Mouse (Mus musculus) hindbrain, postnatal 0 days (tissue): ENCODE measurements around the gene Sik3. TPM values are rescaled to one million over a fixed set of nuclear protein-coding genes. Genes with fewer than 3 reads are reported as not detected.

Experiments
- ATAC-seq: fragments of 200-750 bp; cut with Nextera tagmentation; 2 replicates; pipeline ENCODE4 v1.8.0; 2017; ENCODE audit warnings: mild to moderate bottlenecking, moderate TSS enrichment, moderate library complexity
- DNase-seq: peaks from one replicate; pipeline ENCODE4 v3.0.0-alpha.2; 2015; ENCODE audit warnings: low spot score
- H3K27ac ChIP-seq: fragments of 300-500 bp; sonication (generic); 2 replicates; pipeline ENCODE4 v1.5.1; 2014; ENCODE audit warnings: mild to moderate bottlenecking
- H3K27me3 ChIP-seq: fragments of 300-500 bp; sonication (generic); 2 replicates; pipeline ENCODE4 v1.6.1; 2014; ENCODE audit warnings: low read length, mixed read lengths; ENCODE audit not compliant: insufficient read depth
- H3K36me3 ChIP-seq: fragments of 300-500 bp; sonication (generic); 2 replicates; pipeline ENCODE4 v1.6.1; 2014; ENCODE audit warnings: low read length, mixed read lengths; ENCODE audit not compliant: insufficient read depth
- H3K4me1 ChIP-seq: fragments of 300-500 bp; sonication (generic); 2 replicates; pipeline ENCODE4 v1.6.1; 2014; ENCODE audit warnings: antibody characterized with exemption, low read length, mixed read lengths; ENCODE audit not compliant: insufficient read depth
- H3K4me2 ChIP-seq: fragments of 300-500 bp; sonication (generic); 2 replicates; pipeline ENCODE4 v1.6.1; 2014; ENCODE audit warnings: low read depth, mild to moderate bottlenecking, low read length, moderate library complexity, mixed read lengths
- H3K4me3 ChIP-seq: fragments of 300-500 bp; sonication (generic); 2 replicates; pipeline ENCODE4 v1.5.1; 2014; ENCODE audit warnings: low read length
- H3K9ac ChIP-seq: fragments of 300-500 bp; sonication (generic); replicated peaks from 2 replicates; pipeline ENCODE4 v1.6.1; 2014; ENCODE audit warnings: mild to moderate bottlenecking, low read length, moderate library complexity, mixed read lengths
- H3K9me3 ChIP-seq: fragments of 300-500 bp; sonication (generic); 2 replicates; pipeline ENCODE4 v1.6.1; 2016; ENCODE audit warnings: low read length, mixed read lengths
- CTCF ChIP-seq: IDR thresholded peaks from 2 replicates; pipeline ENCODE4 v1.5.1; 2016; ENCODE audit warnings: antibody characterized with exemption, control low read depth, low read depth
- WGBS: fragments of 180-500 bp; shearing (Covaris S2); extraction: QIAGEN DNeasy Blood & Tissue Kit; methylation state at CpG from one replicate; pipeline ENCODE4 v1.1.7; 2014; 5-methylcytosine and 5-hydroxymethylcytosine counted together
- polyA plus RNA-seq: library from polyadenylated mRNA; unstranded; fragments of >200 nt; fragmentation: Nextera tagmentation; extraction: Ambion mirVana; gene quantifications from 2 replicates; pipeline ENCODE4 v1.2.1, GENCODE M21; 2015
- total RNA-seq: library from RNA; depleted of rRNA; stranded (reverse); fragments of >200 nt; gene quantifications from 2 replicates; pipeline ENCODE4 v1.2.3, GENCODE M21; 2014

The Sik3 gene
- total and polyA plus RNA-seq, 2 experiments from 2014 or later = 12.5 to 37.1 TPM

DNA sequence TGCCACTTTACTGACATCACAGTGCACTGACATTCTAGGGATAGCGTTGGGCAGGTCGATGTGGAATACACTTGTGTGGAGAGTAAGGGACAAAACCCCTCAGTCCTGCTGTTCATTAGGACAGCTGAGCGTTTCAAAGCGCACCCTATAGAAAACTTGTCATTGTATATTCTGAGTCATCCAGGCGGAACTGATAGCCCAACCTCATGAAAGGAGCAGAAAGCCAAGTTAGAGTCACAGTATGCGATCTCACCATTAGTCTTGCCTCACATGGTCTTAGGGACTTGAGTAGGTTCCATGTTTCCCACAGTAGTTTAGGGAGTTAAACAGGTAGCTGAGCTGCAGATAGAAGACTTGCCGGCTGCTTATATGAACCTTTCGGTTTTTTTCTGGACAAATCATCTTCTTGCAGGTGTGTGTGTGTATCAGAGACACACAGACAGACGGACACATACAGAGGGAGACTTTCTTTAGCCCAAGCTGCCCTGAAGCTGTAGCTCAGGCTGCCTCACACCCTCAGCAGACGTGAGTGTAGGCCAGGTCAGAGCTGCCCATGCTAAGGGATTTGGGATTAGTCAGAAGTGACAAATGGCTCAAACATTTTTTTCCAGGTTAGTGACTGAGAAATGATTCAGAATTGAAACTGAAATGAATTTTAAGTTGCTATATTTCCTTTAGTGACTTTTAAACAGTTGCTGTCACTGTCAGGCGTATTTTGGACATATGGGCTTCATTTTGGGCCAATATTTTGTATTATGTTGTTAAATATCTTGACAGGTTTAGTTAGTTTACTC is 34.3 kb downstream of the Sik3 start:
- H3K9me3 ChIP-seq = no peaks in the 10 kb centered on the region
- no peaks in the 10 kb centered on the region for H3K27me3 ChIP-seq
- H3K4me3 ChIP-seq = no peak overlapping the region
- no peak for TF ChIP-seq CTCF
- DNase-seq (no peak), ATAC-seq (no peak)
- no peak overlapping the region for H3K9ac ChIP-seq
- WGBS = 48% methylated on average over 11 of the region's 11 CpGs
- H3K4me1 ChIP-seq = peaks cover 8% of the 10 kb centered on the region
- H3K36me3 ChIP-seq = no peaks in the 10 kb centered on the region
- H3K27ac ChIP-seq = no peak overlapping the region
- H3K4me2 ChIP-seq = no peak overlapping the region

- no peak overlapping the region for H3K9ac ChIP-seq
- ATAC-seq (no peak), DNase-seq (no peak)
- no peaks in the 10 kb centered on the region for H3K36me3 ChIP-seq
- peaks cover 14% of the 10 kb centered on the region for H3K4me1 ChIP-seq
- H3K27me3 ChIP-seq = no peaks in the 10 kb centered on the region
- whole genome bisulfite sequencing = 79% methylated on average over 7 of the region's 7 CpGs
- no peak for TF ChIP-seq CTCF
- no peak overlapping the region for H3K4me2 ChIP-seq
- H3K4me3 ChIP-seq = no peak overlapping the region
- H3K27ac ChIP-seq = no peak overlapping the region
- no peaks in the 10 kb centered on the region for H3K9me3 ChIP-seq
These were observed 36.9 kb downstream of the Sik3 start for GRCm38 (mm10) chr9:46049525-46049924.

- Histone ChIP-seq H3K9ac (no peak overlapping the region), H3K4me1 (peaks cover 14% of the 10 kb centered on the region), H3K9me3 (no peaks in the 10 kb centered on the region), H3K27me3 (no peaks in the 10 kb centered on the region), H3K4me2 (no peak overlapping the region), H3K27ac (no peak overlapping the region), H3K4me3 (no peak overlapping the region), H3K36me3 (no peaks in the 10 kb centered on the region)
- ATAC-seq = no peak
- DNase-seq = no peak
- no peak for TF ChIP-seq CTCF
- WGBS = 77% methylated on average over 8 of the region's 8 CpGs
These were observed 37.6 kb downstream of the Sik3 start for GRCm38 (mm10) chr9:46050203-46050602.

- no peak overlapping the region for H3K27ac ChIP-seq
- no peak overlapping the region for H3K9ac ChIP-seq
- H3K27me3 ChIP-seq = no peaks in the 10 kb centered on the region
- DNase-seq = no peak
- no peak for TF ChIP-seq CTCF
- peaks cover 14% of the 10 kb centered on the region for H3K4me1 ChIP-seq
- WGBS = 51% methylated on average over 9 of the region's 9 CpGs
- no peak overlapping the region for H3K4me2 ChIP-seq
- no peak for ATAC-seq
- no peaks in the 10 kb centered on the region for H3K9me3 ChIP-seq
- H3K4me3 ChIP-seq = no peak overlapping the region
- H3K36me3 ChIP-seq = no peaks in the 10 kb centered on the region
These were observed 40.5 kb downstream of the Sik3 start for GRCm38 (mm10) chr9:46053014-46053666.

GRCm38 (mm10) chr9:46058065-46058464 is 45.4 kb downstream of the Sik3 start:
- Histone ChIP-seq H3K27me3 (no peaks in the 10 kb centered on the region), H3K9ac (no peak overlapping the region), H3K9me3 (no peaks in the 10 kb centered on the region), H3K4me2 (no peak overlapping the region), H3K27ac (no peak overlapping the region), H3K4me3 (no peak overlapping the region), H3K36me3 (no peaks in the 10 kb centered on the region), H3K4me1 (0 out of 2 replicates have a peak, but pooled peaks cover under 1% of the 10 kb centered on the region)
- TF ChIP-seq CTCF = no peak
- no peak for DNase-seq
- WGBS = 83% methylated on average over 3 of the region's 3 CpGs
- no peak for ATAC-seq

DNA sequence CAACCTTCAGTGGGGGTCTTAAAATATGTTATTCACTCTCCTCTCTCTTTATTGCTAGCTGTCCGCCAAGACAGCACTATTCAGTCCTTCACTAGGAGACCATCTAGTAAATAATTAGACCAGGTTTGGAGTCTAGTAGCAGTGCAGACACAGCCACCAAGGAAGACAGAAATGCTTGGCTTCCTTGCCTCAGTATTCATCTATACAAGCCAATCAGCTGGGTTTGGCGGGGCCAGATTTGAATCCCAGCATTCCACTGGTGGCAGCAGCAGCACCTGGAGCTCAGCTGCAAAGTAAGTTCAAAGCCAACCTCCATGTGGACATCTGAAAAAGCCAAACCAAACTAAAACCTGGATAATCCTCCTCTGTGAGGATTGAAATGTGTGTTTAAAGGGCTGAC is 47.6 kb downstream of the Sik3 start:
- no peak overlapping the region for H3K4me3 ChIP-seq
- no peaks in the 10 kb centered on the region for H3K27me3 ChIP-seq
- no peaks in the 10 kb centered on the region for H3K9me3 ChIP-seq
- no peaks in the 10 kb centered on the region for H3K4me1 ChIP-seq
- 81% methylated on average over 2 of the region's 2 CpGs for WGBS
- DNase-seq (no peak), ATAC-seq (no peak)
- no peak overlapping the region for H3K4me2 ChIP-seq
- no peaks in the 10 kb centered on the region for H3K36me3 ChIP-seq
- no peak for TF ChIP-seq CTCF
- H3K27ac ChIP-seq = no peak overlapping the region
- H3K9ac ChIP-seq = no peak overlapping the region
